Mouse (Mus musculus) CD4-positive, CD25-positive, alpha-beta regulatory T cell, adult 2 months (primary cell): ENCODE results near the gene Rbm7.
"Not testable (repeated sequence)": the region's sequence is repeated elsewhere in the genome, so short reads cannot be mapped to it uniquely, and the experiment has no call there.

Source experiments
- DNase-seq: peaks from one replicate; pipeline ENCODE4 v3.0.0-alpha.2; 2012; ENCODE audit warnings: low read depth, low spot score

The Rbm7 gene

GRCm38 (mm10) chr9:48480411-48481213, 14.5 kb downstream of the Rbm7 start, which contains the start of gene Rexo2:
TSS of gene Rexo2 (minus strand) at chr9:48480623.
- DNase-seq, result peak; percentile 98

- no peak for DNase-seq
Observed at GRCm38 (mm10) chr9:48479838-48480410, 15.2 kb downstream of the Rbm7 start.

- DNase-seq, result no peak
Observed at GRCm38 (mm10) chr9:48478808-48479207, 16.3 kb downstream of the Rbm7 start.

GRCm38 (mm10) chr9:48476236-48477165, 18.6 kb downstream of the Rbm7 start:
- DNase-seq, result no peak

GRCm38 (mm10) chr9:48474367-48474766, 20.7 kb downstream of the Rbm7 start:
- no peak for DNase-seq

GRCm38 (mm10) chr9:48473131-48473530, 22.0 kb downstream of the Rbm7 start:
- no peak for DNase-seq

- DNase-seq, result no peak
Observed at GRCm38 (mm10) chr9:48472441-48473025, 22.6 kb downstream of the Rbm7 start.

- DNase-seq, result not testable (repeated sequence)
Observed at GRCm38 (mm10) chr9:48467471-48467870, 27.6 kb downstream of the Rbm7 start.

GRCm38 (mm10) chr9:48466804-48467203, 28.3 kb downstream of the Rbm7 start:
- peak; percentile 84 for DNase-seq

- peak; percentile 59 for DNase-seq
Observed at GRCm38 (mm10) chr9:48465671-48466070, 29.4 kb downstream of the Rbm7 start.

- no peak for DNase-seq
Observed at GRCm38 (mm10) chr9:48461545-48461944, 33.6 kb downstream of the Rbm7 start.

GRCm38 (mm10) chr9:48460720-48461119, 34.4 kb downstream of the Rbm7 start:
- no peak for DNase-seq

GRCm38 (mm10) chr9:48459391-48459790, 35.7 kb downstream of the Rbm7 start:
- no peak for DNase-seq

- peak; percentile 41 for DNase-seq
Observed at GRCm38 (mm10) chr9:48458879-48459278, 36.2 kb downstream of the Rbm7 start.

GRCm38 (mm10) chr9:48455961-48456360, 39.1 kb downstream of the Rbm7 start:
- no peak for DNase-seq

GRCm38 (mm10) chr9:48450066-48450465, 45.0 kb downstream of the Rbm7 start:
- DNase-seq, result peak; percentile 68

- peak; percentile 79 for DNase-seq
Observed at GRCm38 (mm10) chr9:48447783-48448209, 47.3 kb downstream of the Rbm7 start.

GRCm38 (mm10) chr9:48444821-48445220, 50.3 kb downstream of the Rbm7 start:
- no peak for DNase-seq

- no peak for DNase-seq
Observed at GRCm38 (mm10) chr9:48443873-48444272, 51.2 kb downstream of the Rbm7 start.
